Mouse (Mus musculus) MEL (cell line): ENCODE data around the gene Prkg2. TPM values are rescaled to one million over a fixed set of nuclear protein-coding genes. Genes with fewer than 3 reads are reported as not detected.

ENCODE experiments used
- DNase-seq: peaks from one replicate; pipeline ENCODE4 v3.0.0; 2011; ENCODE audit warnings: low read depth, low spot score
- H3K27ac ChIP-seq: 2 replicates; pipeline ENCODE4 v1.5.1; 2012; ENCODE audit warnings: low read depth, mild to moderate bottlenecking, control low read depth, low read length, moderate library complexity; ENCODE audit not compliant: control insufficient read depth
- H3K27me3 ChIP-seq, 2 experiments: fragments of 150-350 bp in 1 of 2; sonication (generic) in 1 of 2; 2 replicates each; pipeline ENCODE4 v1.6.1; 2012; ENCODE audit warnings: low read length in 2 of 2, mild to moderate bottlenecking in 2 of 2, improper control_type of control experiment in 1 of 2, moderate library complexity in 1 of 2; ENCODE audit not compliant: insufficient read depth in 2 of 2, control insufficient read depth in 1 of 2
- H3K36me3 ChIP-seq, 2 experiments: 2 replicates each; pipeline ENCODE4 v1.6.1; 2012 to 2014; ENCODE audit warnings: low read length in 2 of 2, improper control_type of control experiment in 1 of 2, inconsistent platforms in 1 of 2, mild to moderate bottlenecking in 1 of 2; ENCODE audit not compliant: insufficient read depth in 2 of 2, control insufficient read depth in 1 of 2
- H3K4me1 ChIP-seq, 2 experiments: fragments of 150-350 bp in 1 of 2; sonication (generic) in 1 of 2; 2 replicates each; pipeline ENCODE4 v1.6.1; 2012; ENCODE audit warnings: low read length in 2 of 2, improper control_type of control experiment in 1 of 2, mild to moderate bottlenecking in 1 of 2; ENCODE audit not compliant: insufficient read depth in 2 of 2, control insufficient read depth in 1 of 2
- H3K4me3 ChIP-seq, 2 experiments: fragments of 150-350 bp in 1 of 2; sonication (generic) in 1 of 2; 2 replicates each; pipeline ENCODE4 v1.5.1; 2012; ENCODE audit warnings: low read depth in 2 of 2, low read length in 2 of 2, mild to moderate bottlenecking in 2 of 2, moderate library complexity in 2 of 2, control low read depth in 1 of 2, improper control_type of control experiment in 1 of 2; ENCODE audit not compliant: control insufficient read depth in 1 of 2, insufficient read depth in 1 of 2
- H3K79me2 ChIP-seq: 2 replicates; pipeline ENCODE4 v1.6.1; 2012; ENCODE audit warnings: mild to moderate bottlenecking, low read length, moderate library complexity; ENCODE audit not compliant: control insufficient read depth, poor library complexity, insufficient read depth
- H3K9ac ChIP-seq: 2 replicates; pipeline ENCODE4 v1.6.1; 2012; ENCODE audit warnings: low read depth, mild to moderate bottlenecking, control low read depth, low read length, moderate library complexity; ENCODE audit not compliant: control insufficient read depth, poor library complexity, severe bottlenecking
- H3K9me3 ChIP-seq: fragments of 150-350 bp; sonication (generic); replicated peaks from 2 replicates; pipeline ENCODE4 v1.6.1; 2012; ENCODE audit warnings: mild to moderate bottlenecking, low read length, improper control_type of control experiment, moderate library complexity; ENCODE audit not compliant: insufficient read depth
- ETS1 ChIP-seq: IDR thresholded peaks from 2 replicates; pipeline ENCODE4 v1.6.1; 2012; ENCODE audit warnings: low read depth, mild to moderate bottlenecking, inconsistent platforms, low read length, improper control_type of control experiment, moderate library complexity
- GABPA ChIP-seq: IDR thresholded peaks from 2 replicates; pipeline ENCODE4 v1.6.1; 2012; ENCODE audit warnings: low read depth, mild to moderate bottlenecking, inconsistent platforms, low read length, improper control_type of control experiment, moderate library complexity
- HCFC1 ChIP-seq: IDR thresholded peaks from 2 replicates; pipeline ENCODE4 v1.6.1; 2012; ENCODE audit warnings: low read depth, mild to moderate bottlenecking, inconsistent platforms, low read length, improper control_type of control experiment, moderate library complexity
- MAX ChIP-seq: IDR thresholded peaks from 2 replicates; pipeline ENCODE4 v1.6.1; 2011; ENCODE audit warnings: low read length, improper control_type of control experiment
- MXI1 ChIP-seq: IDR thresholded peaks from 2 replicates; pipeline ENCODE4 v1.6.1; 2011; ENCODE audit warnings: mild to moderate bottlenecking, low read depth, low read length, improper control_type of control experiment
- POLR2A ChIP-seq, 2 experiments: IDR thresholded peaks; 2 replicates each; pipeline ENCODE4 v1.6.1; 2011 to 2012; ENCODE audit warnings: low read length in 2 of 2, mild to moderate bottlenecking in 2 of 2, control low read depth in 1 of 2, improper control_type of control experiment in 1 of 2, low read depth in 1 of 2, moderate library complexity in 1 of 2; ENCODE audit not compliant: control insufficient read depth in 1 of 2, insufficient read depth in 1 of 2, poor library complexity in 1 of 2
- POLR2AphosphoS2 ChIP-seq: IDR thresholded peaks from 2 replicates; pipeline ENCODE4 v1.6.1; 2011; ENCODE audit warnings: low read length, improper control_type of control experiment
- POLR2AphosphoS5 ChIP-seq: IDR thresholded peaks from 2 replicates; pipeline ENCODE4 v1.6.1; 2012; ENCODE audit warnings: low read depth, borderline replicate concordance, mild to moderate bottlenecking, inconsistent platforms, low read length, moderate library complexity, mixed read lengths
- RAD21 ChIP-seq: IDR thresholded peaks from 2 replicates; pipeline ENCODE4 v1.6.1; 2011; ENCODE audit warnings: mild to moderate bottlenecking, low read depth, low read length, improper control_type of control experiment
- SMC3 ChIP-seq: IDR thresholded peaks from 2 replicates; pipeline ENCODE4 v1.6.1; 2011; ENCODE audit warnings: low read depth, low read length, improper control_type of control experiment
- TBP ChIP-seq: IDR thresholded peaks from 2 replicates; pipeline ENCODE4 v1.8.0; 2011; ENCODE audit warnings: low read depth, low read length, improper control_type of control experiment
- USF2 ChIP-seq, 2 experiments: IDR thresholded peaks; 2 replicates each; pipeline ENCODE4 v1.6.1; 2011 to 2012; ENCODE audit warnings: improper control_type of control experiment in 2 of 2, low read length in 2 of 2, borderline replicate concordance in 1 of 2, inconsistent platforms in 1 of 2, low read depth in 1 of 2, mild to moderate bottlenecking in 1 of 2; ENCODE audit not compliant: insufficient read depth in 1 of 2
- ZNF384 ChIP-seq: IDR thresholded peaks from 2 replicates; pipeline ENCODE4 v1.6.1; 2012; ENCODE audit warnings: low read depth, mild to moderate bottlenecking, inconsistent platforms, low read length, improper control_type of control experiment
- polyA plus RNA-seq, 2 experiments: library from polyadenylated mRNA; stranded (reverse) in 1 of 2; unstranded in 1 of 2; fragments of >175 nt in 1 of 2; fragments of >200 nt in 1 of 2; gene quantifications; 2 replicates each; pipeline versions ENCODE4 v1.2.1 to v1.2.4; 2012; ENCODE audit warnings: low replicate concordance in 2 of 2, low read depth in 1 of 2; ENCODE audit not compliant: insufficient read length in 2 of 2, insufficient read depth in 1 of 2, missing spikeins in 1 of 2
- total RNA-seq: library from RNA; depleted of rRNA; stranded (reverse); fragments of 300-350 nt; gene quantifications from 2 replicates; pipeline ENCODE4 v1.2.3, GENCODE M21; 2012; rRNA removed

Gene Prkg2
- total and polyA plus RNA-seq, 3 experiments, result not detected

DNA sequence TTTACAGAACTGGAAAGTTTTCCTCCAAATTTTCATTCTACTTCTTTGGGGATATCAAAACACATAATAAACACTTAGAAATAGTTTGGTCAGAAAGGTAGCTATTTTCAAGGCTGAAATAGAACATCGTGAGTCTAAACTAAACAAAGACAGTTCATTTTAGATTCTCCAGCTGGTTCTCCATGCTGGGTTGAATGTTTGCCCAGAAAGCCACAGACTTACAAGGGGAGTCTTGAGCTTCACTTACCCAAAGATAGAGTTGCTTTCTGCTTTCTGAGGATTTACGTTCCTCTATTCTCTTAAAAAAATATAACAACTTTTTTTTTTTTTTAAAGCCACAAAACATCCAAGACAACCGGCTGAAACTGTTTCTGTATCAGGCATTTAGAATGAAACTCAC is 142.9 kb downstream of the Prkg2 start:
- no peaks in the 10 kb centered on the region for H3K79me2 ChIP-seq
- no peak overlapping the region for H3K27ac ChIP-seq
- no peaks in the 10 kb centered on the region for H3K36me3 ChIP-seq
- H3K4me3 ChIP-seq, result no peak overlapping the region
- no peak overlapping the region for H3K9ac ChIP-seq
- no peaks in the 10 kb centered on the region for H3K9me3 ChIP-seq
- H3K4me1 ChIP-seq, result no peaks in the 10 kb centered on the region
- no peaks in the 10 kb centered on the region for H3K27me3 ChIP-seq
- TF ChIP-seq TBP (no peak), ZNF384 (no peak), USF2 (IDR thresholded peaks at IDR 0.05; ENCODE audit: borderline replicate concordance in 1 of 2, insufficient read depth in 1 of 2, low read depth in 1 of 2, low read length in 2 of 2) (no peak), POLR2AphosphoS2 (no peak), MAX (no peak), GABPA (no peak), POLR2AphosphoS5 (no peak), MXI1 (no peak), ETS1 (no peak), POLR2A (IDR thresholded peaks at IDR 0.05; ENCODE audit: control insufficient read depth in 1 of 2, insufficient read depth in 1 of 2, low read depth in 1 of 2, low read length in 2 of 2, poor library complexity in 1 of 2) (no peak)
- TF ChIP-seq, all 39 proteins: peak for 0
- no peak for DNase-seq

DNA sequence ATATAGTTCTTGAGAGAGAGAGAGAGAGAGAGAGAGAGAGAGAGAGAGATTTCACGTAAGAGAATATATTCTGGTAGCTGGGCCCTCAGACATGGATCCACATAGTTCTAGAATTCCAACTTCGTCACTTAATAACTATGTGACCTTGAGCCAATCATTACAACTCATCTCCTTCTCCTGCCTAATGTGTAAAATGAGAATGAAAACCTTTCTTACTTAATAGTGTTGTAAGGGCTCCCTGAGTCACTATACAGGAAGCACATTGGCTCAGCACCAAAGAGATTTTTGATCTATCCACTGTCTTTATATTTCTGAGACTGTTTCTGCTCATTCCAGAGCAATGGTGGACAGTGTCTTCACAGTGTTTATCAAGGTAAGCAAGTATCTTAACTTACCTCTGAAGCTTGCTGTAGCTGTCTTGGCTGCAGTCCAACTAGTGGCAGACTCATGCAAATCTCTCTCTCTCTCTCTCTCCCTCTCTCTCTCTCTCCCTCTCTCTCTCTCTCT is 146.6 kb downstream of the Prkg2 start:
- H3K9ac ChIP-seq, result no peak overlapping the region
- H3K4me1 ChIP-seq, result no peaks in the 10 kb centered on the region
- no peaks in the 10 kb centered on the region for H3K79me2 ChIP-seq
- no peak overlapping the region for H3K27ac ChIP-seq
- H3K4me3 ChIP-seq, result no peak overlapping the region
- H3K9me3 ChIP-seq, result no peaks in the 10 kb centered on the region
- no peaks in the 10 kb centered on the region for H3K27me3 ChIP-seq
- DNase-seq, result no peak
- H3K36me3 ChIP-seq, result no peaks in the 10 kb centered on the region
- TF ChIP-seq SMC3, result no peak
- TF ChIP-seq, all 39 proteins: peak for 0

DNA sequence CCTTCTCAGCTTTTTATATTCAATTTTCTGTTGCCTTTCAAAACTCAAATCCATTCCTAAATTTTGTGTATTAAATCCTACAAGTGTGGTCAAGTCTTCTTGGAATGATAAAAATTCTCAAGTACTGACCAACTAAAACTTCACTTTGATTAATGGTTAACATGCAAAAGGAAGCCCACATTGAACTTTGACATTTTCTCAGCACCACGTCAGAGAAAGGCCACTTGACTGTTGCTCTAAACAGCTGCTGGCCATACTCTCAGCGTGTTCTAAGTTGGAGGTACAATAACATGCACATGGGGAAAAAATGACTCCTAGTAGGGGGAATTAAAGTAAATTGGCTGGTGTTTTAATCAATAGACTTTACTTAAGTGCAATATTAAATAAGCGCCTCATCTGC is 155.1 kb downstream of the Prkg2 start:
- H3K36me3 ChIP-seq, result no peaks in the 10 kb centered on the region
- no peaks in the 10 kb centered on the region for H3K9me3 ChIP-seq
- no peak overlapping the region for H3K9ac ChIP-seq
- H3K4me3 ChIP-seq, result no peak overlapping the region
- TF ChIP-seq MAX (no peak), RAD21 (no peak), HCFC1 (no peak), POLR2AphosphoS5 (no peak)
- H3K79me2 ChIP-seq, result no peaks in the 10 kb centered on the region
- no peaks in the 10 kb centered on the region for H3K4me1 ChIP-seq
- no peak overlapping the region for H3K27ac ChIP-seq
- DNase-seq, result no peak
- H3K27me3 ChIP-seq, result no peaks in the 10 kb centered on the region

Other genes starting within 250 kb of the Prkg2 start
- not detected in 2 replicates for gene Bmp3, start 182.9 kb downstream of the Prkg2 start, total RNA-seq
- not detected for gene Bmp3, start 182.9 kb downstream of the Prkg2 start, polyA plus RNA-seq